Mouse (Mus musculus) intestine, embryonic 14.5 days (tissue): ENCODE results near the gene Zfp472. TPM values are rescaled to one million over a fixed set of nuclear protein-coding genes. Genes with fewer than 3 reads are reported as not detected.

Source experiments
- ATAC-seq: fragments of 200-750 bp; cut with Nextera tagmentation; replicated peaks from 2 replicates; pipeline ENCODE4 v1.8.0; 2017; ENCODE audit warnings: low read depth, moderate number of reproducible peaks, moderate TSS enrichment, moderate library complexity; ENCODE audit not compliant: low FRiP score, low TSS enrichment
- DNase-seq: peaks from one replicate; pipeline ENCODE4 v3.0.0-alpha.2; 2018; ENCODE audit warnings: low spot score
- H3K27ac ChIP-seq: fragments of 300-500 bp; sonication (generic); 2 replicates; pipeline ENCODE4 v1.5.1; 2014; ENCODE audit warnings: low read depth, mild to moderate bottlenecking, control low read depth
- H3K27me3 ChIP-seq: fragments of 300-500 bp; sonication (generic); replicated peaks from 2 replicates; pipeline ENCODE4 v1.6.1; 2014; ENCODE audit warnings: low read length, control low read depth; ENCODE audit not compliant: control insufficient read depth, insufficient read depth
- H3K36me3 ChIP-seq: fragments of 300-500 bp; sonication (generic); 2 replicates; pipeline ENCODE4 v1.6.1; 2014; ENCODE audit warnings: low read length, control low read depth; ENCODE audit not compliant: control insufficient read depth, insufficient read depth
- H3K4me1 ChIP-seq: fragments of 300-500 bp; sonication (generic); replicated peaks from 2 replicates; pipeline ENCODE4 v1.6.1; 2014; ENCODE audit warnings: low read length, control low read depth, mixed read lengths; ENCODE audit not compliant: control insufficient read depth, insufficient read depth
- H3K4me2 ChIP-seq: fragments of 300-500 bp; sonication (generic); 2 replicates; pipeline ENCODE4 v1.6.1; 2014; ENCODE audit warnings: low read length
- H3K4me3 ChIP-seq: fragments of 300-500 bp; sonication (generic); 2 replicates; pipeline ENCODE4 v1.5.1; 2014; ENCODE audit warnings: low read depth, low read length, control low read depth, mixed read lengths
- H3K9ac ChIP-seq: fragments of 300-500 bp; sonication (generic); 2 replicates; pipeline ENCODE4 v1.6.1; 2014; ENCODE audit warnings: mild to moderate bottlenecking, low read length
- H3K9me3 ChIP-seq: fragments of 300-500 bp; sonication (generic); 2 replicates; pipeline ENCODE4 v1.6.1; 2016; ENCODE audit warnings: low read length, control low read depth; ENCODE audit not compliant: control insufficient read depth
- WGBS: fragments of 180-500 bp; shearing (Covaris S2); extraction: QIAGEN DNeasy Blood & Tissue Kit; methylation state at CpG from one replicate; pipeline ENCODE4 v1.1.7; 2014; 5-methylcytosine and 5-hydroxymethylcytosine counted together
- polyA plus RNA-seq: library from polyadenylated mRNA; unstranded; fragments of >200 nt; fragmentation: Nextera tagmentation; extraction: Ambion mirVana; gene quantifications from 2 replicates; pipeline ENCODE4 v1.2.1, GENCODE M21; 2014

Gene Zfp472
- 13.1 and 14.9 TPM in 2 replicates for polyA plus RNA-seq

DNA sequence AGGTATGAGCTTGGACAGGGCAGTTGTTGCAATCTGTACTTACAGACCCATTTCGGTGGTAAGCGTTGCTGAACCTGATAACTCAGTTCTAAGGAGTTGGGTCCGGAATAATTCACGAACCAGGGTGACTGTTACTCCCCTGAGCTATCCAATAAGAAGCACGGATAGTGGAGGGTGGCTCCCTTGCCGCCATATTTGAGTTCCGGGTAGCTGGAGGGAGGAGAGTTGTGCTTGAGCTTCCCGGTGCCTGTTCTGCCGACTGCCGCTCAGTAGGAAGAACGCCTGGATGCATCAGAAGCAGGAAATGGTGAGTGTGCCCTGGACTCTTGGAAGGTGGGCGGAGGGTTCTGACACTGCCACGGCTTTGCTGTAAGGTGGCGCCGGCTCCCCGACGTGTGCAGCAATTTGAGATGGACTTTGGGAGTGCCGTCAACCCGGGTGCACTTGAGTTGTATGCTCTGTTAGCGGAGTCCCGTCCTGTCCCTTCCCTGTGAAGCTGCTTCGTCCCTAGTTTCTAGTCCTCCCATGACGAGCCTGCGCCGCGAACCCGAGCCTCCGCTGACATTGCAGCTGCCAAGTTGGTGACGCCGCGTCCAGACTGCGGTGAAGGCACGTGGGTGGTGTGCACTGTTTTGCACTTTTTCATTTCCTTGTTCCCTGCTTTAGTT is at the start of gene Zfp472:
Zfp472 (plus strand) TSS at position 192 of the 668 bp plus-strand sequence.
- Histone ChIP-seq H3K4me2 (peak within 1 kb of the TSS; percentile 94), H3K9me3 (no peaks in the 10 kb centered on the region), H3K27ac (peak within 1 kb of the TSS; percentile 88), H3K9ac (peak within 1 kb of the TSS; percentile 68), H3K36me3 (no peaks in the 10 kb centered on the region), H3K4me3 (peak within 1 kb of the TSS; percentile 77), H3K27me3 (no peaks in the 10 kb centered on the region), H3K4me1 (peaks cover 10% of the 10 kb centered on the region)
- ATAC-seq (peak; percentile 98), DNase-seq (peak; percentile 96)
- under 1% methylated on average over 33 of the region's 33 CpGs for WGBS

DNA sequence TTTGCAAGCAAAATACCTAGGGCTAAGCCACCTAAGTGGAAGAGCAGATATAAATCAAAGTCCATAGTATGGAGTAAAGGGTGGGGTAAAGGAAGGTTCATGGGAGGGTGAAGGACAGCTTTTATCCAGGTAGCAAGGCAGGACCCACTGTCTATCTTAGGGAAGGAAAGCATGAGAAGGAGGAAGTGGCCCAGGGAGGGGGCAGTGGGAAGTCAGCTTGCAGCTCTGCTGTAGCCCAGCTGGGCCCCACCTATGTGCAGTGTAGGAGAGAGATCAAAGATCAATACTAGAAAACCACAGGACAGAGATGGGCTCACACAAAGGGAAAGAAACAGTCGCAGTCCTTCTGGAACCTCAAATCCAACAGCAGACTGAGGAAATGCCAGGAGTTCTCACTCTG is 49.5 kb upstream of the Zfp472 start:
- no peak for DNase-seq

GRCm38 (mm10) chr17:32917131-32917530 is 48.5 kb upstream of the Zfp472 start, which contains the start of gene Cyp4f14:
TSS of gene Cyp4f14 (minus strand) at chr17:32917342.
- ATAC-seq = no peak
- Histone ChIP-seq H3K27ac (no peak within 1 kb of the TSS), H3K4me2 (no peak within 1 kb of the TSS)

More for the DNA sequence above, 49.5 kb upstream of the Zfp472 start:
- 25% methylated on average over 1 of the region's 1 CpGs for WGBS
- H3K27ac ChIP-seq = no peak overlapping the region
- H3K9me3 ChIP-seq = peaks cover 2% of the 10 kb centered on the region; the same call in 1 of the 2 replicates
- H3K9ac ChIP-seq = no peak overlapping the region
- H3K36me3 ChIP-seq = no peaks in the 10 kb centered on the region
- H3K4me3 ChIP-seq = no peak overlapping the region
- peak; percentile 88 for ATAC-seq
- H3K27me3 ChIP-seq = no peaks in the 10 kb centered on the region
- no peaks in the 10 kb centered on the region for H3K4me1 ChIP-seq
- no peak overlapping the region for H3K4me2 ChIP-seq

DNA sequence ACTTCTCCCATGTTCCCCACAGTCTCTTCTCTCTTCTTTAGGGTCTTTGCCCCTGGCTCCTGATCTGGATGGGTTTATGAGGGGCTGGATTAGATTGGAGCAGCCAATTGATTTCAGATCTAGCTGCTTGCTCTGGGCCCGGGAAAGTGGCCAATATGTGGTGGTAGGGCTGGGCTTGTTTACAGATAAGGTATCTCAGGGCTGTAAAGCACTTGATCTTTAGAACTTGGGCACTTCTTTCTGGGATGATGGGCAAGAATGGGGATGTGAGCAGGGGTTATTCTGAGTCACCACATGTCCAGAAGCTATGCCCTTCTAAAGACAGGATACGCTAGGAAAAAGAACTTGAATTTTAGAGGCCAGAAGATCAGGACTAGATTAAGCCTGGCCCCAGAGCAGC is 46.5 kb upstream of the Zfp472 start:
- Histone ChIP-seq H3K4me2 (no peak overlapping the region), H3K27me3 (no peaks in the 10 kb centered on the region), H3K4me1 (no peaks in the 10 kb centered on the region), H3K9me3 (peaks cover 4% of the 10 kb centered on the region; the same call in 1 of the 2 replicates), H3K27ac (no peak overlapping the region), H3K4me3 (no peak overlapping the region), H3K36me3 (no peaks in the 10 kb centered on the region), H3K9ac (no peak overlapping the region)
- ATAC-seq (no peak), DNase-seq (no peak)
- WGBS = 52% methylated on average over 2 of the region's 2 CpGs

More at GRCm38 (mm10) chr17:32917131-32917530, 48.5 kb upstream of the Zfp472 start, which contains the start of gene Cyp4f14:
- DNase-seq = no peak
- H3K36me3 ChIP-seq = no peaks in the 10 kb centered on the region
- no peak within 1 kb of the TSS for H3K9ac ChIP-seq
- 75% methylated on average over 2 of the region's 2 CpGs for WGBS
- H3K4me1 ChIP-seq = no peaks in the 10 kb centered on the region
- H3K27me3 ChIP-seq = no peaks in the 10 kb centered on the region
- H3K4me3 ChIP-seq = no peak within 1 kb of the TSS
- H3K9me3 ChIP-seq = peaks cover 4% of the 10 kb centered on the region; the same call in 1 of the 2 replicates

- no peak for ATAC-seq
- peaks cover 4% of the 10 kb centered on the region; the same call in 1 of the 2 replicates for H3K9me3 ChIP-seq
- H3K27me3 ChIP-seq = no peaks in the 10 kb centered on the region
- 96% methylated on average over 1 of the region's 1 CpGs for WGBS
- no peak for DNase-seq
- no peaks in the 10 kb centered on the region for H3K4me1 ChIP-seq
- no peak overlapping the region for H3K9ac ChIP-seq
- no peak overlapping the region for H3K4me2 ChIP-seq
- H3K27ac ChIP-seq = no peak overlapping the region
- H3K36me3 ChIP-seq = no peaks in the 10 kb centered on the region
- no peak overlapping the region for H3K4me3 ChIP-seq
Observed at GRCm38 (mm10) chr17:32923681-32924080, 41.9 kb upstream of the Zfp472 start.

GRCm38 (mm10) chr17:32924658-32925312 is 40.8 kb upstream of the Zfp472 start:
- Histone ChIP-seq H3K9me3 (peaks cover 4% of the 10 kb centered on the region; the same call in 1 of the 2 replicates), H3K27ac (no peak overlapping the region), H3K4me1 (no peaks in the 10 kb centered on the region), H3K27me3 (no peaks in the 10 kb centered on the region), H3K9ac (peak overlapping the region; percentile 26), H3K36me3 (no peaks in the 10 kb centered on the region), H3K4me3 (peak overlapping the region; percentile 28), H3K4me2 (peak overlapping the region; percentile 51)
- ATAC-seq (peak; percentile 86), DNase-seq (peak; percentile 86)
- 15% methylated on average over 32 of the region's 32 CpGs for WGBS

DNA sequence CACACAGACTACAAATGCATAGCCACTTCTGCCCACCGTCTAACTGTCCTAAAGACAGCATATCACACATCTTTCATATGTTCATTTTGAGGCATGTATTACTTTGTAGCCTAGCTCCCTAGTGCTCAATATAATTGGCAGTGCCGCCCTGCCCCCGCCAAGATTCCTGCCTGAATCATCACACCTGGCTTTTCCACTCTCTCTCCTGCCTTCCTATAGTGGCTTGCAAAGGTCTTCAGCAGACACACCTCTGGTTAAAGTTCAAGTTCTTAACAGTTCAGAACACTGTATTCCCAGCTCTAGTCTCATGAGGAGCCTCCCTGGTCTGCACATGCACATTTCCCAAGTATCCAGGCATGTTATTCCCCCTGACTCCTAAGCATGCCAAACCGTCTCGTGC is 37.8 kb upstream of the Zfp472 start:
- Histone ChIP-seq H3K4me3 (no peak overlapping the region), H3K27me3 (no peaks in the 10 kb centered on the region), H3K36me3 (no peaks in the 10 kb centered on the region), H3K27ac (no peak overlapping the region), H3K9ac (no peak overlapping the region), H3K4me2 (no peak overlapping the region), H3K9me3 (no peaks in the 10 kb centered on the region), H3K4me1 (no peaks in the 10 kb centered on the region)
- DNase-seq = peak; percentile 58
- 84% methylated on average over 5 of the region's 5 CpGs for WGBS
- peak; percentile 50; the same call in 1 of the 2 replicates for ATAC-seq

GRCm38 (mm10) chr17:32939831-32940230 is 25.8 kb upstream of the Zfp472 start:
- H3K27me3 ChIP-seq = no peaks in the 10 kb centered on the region
- no peak overlapping the region for H3K27ac ChIP-seq
- no peaks in the 10 kb centered on the region for H3K4me1 ChIP-seq
- ATAC-seq (no peak), DNase-seq (no peak)
- no peak overlapping the region for H3K4me3 ChIP-seq
- H3K4me2 ChIP-seq = no peak overlapping the region
- H3K9ac ChIP-seq = no peak overlapping the region
- H3K36me3 ChIP-seq = no peaks in the 10 kb centered on the region
- H3K9me3 ChIP-seq = no peaks in the 10 kb centered on the region
- 83% methylated on average over 4 of the region's 4 CpGs for WGBS
